Mouse (Mus musculus) embryonic facial prominence, embryonic 10.5 days (tissue): ENCODE measurements at regions not wholly inside any gene's neighbourhood (a gene's known extent, or its start where the extent isn't known, plus 50 kb on each side); places are given as distances from the start of the nearest gene placed in this dataset.

Source experiments
- DNase-seq: peaks from one replicate; pipeline ENCODE4 v3.0.0-alpha.2; 2017; ENCODE audit warnings: low spot score
- H3K27ac ChIP-seq: fragments of 300-500 bp; sonication (generic); replicated peaks from 2 replicates; pipeline ENCODE4 v1.5.1; 2016; ENCODE audit warnings: mild to moderate bottlenecking
- H3K27me3 ChIP-seq: fragments of 300-500 bp; sonication (generic); replicated peaks from 2 replicates; pipeline ENCODE4 v1.6.1; 2016; ENCODE audit warnings: low read depth, mild to moderate bottlenecking; ENCODE audit not compliant: poor library complexity, severe bottlenecking
- H3K36me3 ChIP-seq: fragments of 300-500 bp; sonication (generic); replicated peaks from 2 replicates; pipeline ENCODE4 v1.6.1; 2016; ENCODE audit warnings: mild to moderate bottlenecking, moderate library complexity
- H3K4me1 ChIP-seq: fragments of 300-500 bp; sonication (generic); 2 replicates; pipeline ENCODE4 v1.6.1; 2016
- H3K4me3 ChIP-seq: fragments of 300-500 bp; sonication (generic); 2 replicates; pipeline ENCODE4 v1.5.1; 2016; ENCODE audit warnings: mild to moderate bottlenecking, moderate library complexity
- H3K9me3 ChIP-seq: fragments of 300-500 bp; sonication (generic); 2 replicates; pipeline ENCODE4 v1.6.1; 2016; ENCODE audit warnings: mild to moderate bottlenecking
- WGBS: fragments of 180-500 bp; shearing (Covaris S2); methylation state at CpG from one replicate; pipeline ENCODE4 v1.1.7; 2016; 5-methylcytosine and 5-hydroxymethylcytosine counted together

GRCm38 (mm10) chr14:25011926-25012325 lies 447.1 kb upstream of the Zmiz1 start:
- Histone ChIP-seq H3K9me3 (no peaks in the 10 kb centered on the region), H3K36me3 (no peaks in the 10 kb centered on the region), H3K4me1 (peaks cover 32% of the 10 kb centered on the region), H3K4me3 (no peak overlapping the region), H3K27ac (0 out of 2 replicates have a peak overlapping the region, but pooled peaks have one; percentile 36), H3K27me3 (no peaks in the 10 kb centered on the region)
- DNase-seq: no peak
- 69% methylated on average over 3 of the region's 3 CpGs for WGBS

- Histone ChIP-seq H3K36me3 (no peaks in the 10 kb centered on the region), H3K4me1 (peaks cover 47% of the 10 kb centered on the region), H3K9me3 (no peaks in the 10 kb centered on the region), H3K4me3 (0 out of 2 replicates have a peak overlapping the region, but pooled peaks have one; percentile 32), H3K27me3 (no peaks in the 10 kb centered on the region), H3K27ac (peak overlapping the region; percentile 84)
- 2% methylated on average over 8 of the region's 8 CpGs for WGBS
- peak; percentile 65 for DNase-seq
These were observed 443.4 kb upstream of the Zmiz1 start for GRCm38 (mm10) chr14:25015288-25016238.

GRCm38 (mm10) chr14:25017860-25018259 lies 441.1 kb upstream of the Zmiz1 start:
- no peaks in the 10 kb centered on the region for H3K36me3 ChIP-seq
- H3K4me3 ChIP-seq: no peak overlapping the region
- WGBS: 71% methylated on average over 5 of the region's 5 CpGs
- H3K4me1 ChIP-seq: peaks cover 50% of the 10 kb centered on the region
- peak; percentile 31 for DNase-seq
- no peaks in the 10 kb centered on the region for H3K27me3 ChIP-seq
- H3K9me3 ChIP-seq: no peaks in the 10 kb centered on the region
- peak overlapping the region; percentile 84 for H3K27ac ChIP-seq

- no peak for DNase-seq
- peaks cover 65% of the 10 kb centered on the region for H3K4me1 ChIP-seq
- H3K27ac ChIP-seq: peak overlapping the region; percentile 52; the same call in 1 of the 2 replicates
- H3K36me3 ChIP-seq: no peaks in the 10 kb centered on the region
- no peaks in the 10 kb centered on the region for H3K9me3 ChIP-seq
- no peak overlapping the region for H3K4me3 ChIP-seq
- H3K27me3 ChIP-seq: no peaks in the 10 kb centered on the region
- 75% methylated on average over 4 of the region's 4 CpGs for WGBS
These were observed 439.6 kb upstream of the Zmiz1 start for GRCm38 (mm10) chr14:25019306-25019905.

- Histone ChIP-seq H3K4me1 (peaks cover 39% of the 10 kb centered on the region), H3K27ac (peak overlapping the region; percentile 71), H3K36me3 (no peaks in the 10 kb centered on the region), H3K4me3 (no peak overlapping the region), H3K27me3 (0 out of 2 replicates have a peak, but pooled peaks cover 1% of the 10 kb centered on the region), H3K9me3 (0 out of 2 replicates have a peak, but pooled peaks cover 3% of the 10 kb centered on the region)
- peak; percentile 32 for DNase-seq
- WGBS: 59% methylated on average over 15 of the region's 15 CpGs
These were observed 436.3 kb upstream of the Zmiz1 start for GRCm38 (mm10) chr14:25022523-25023269.

- WGBS: 51% methylated on average over 6 of the region's 6 CpGs
- Histone ChIP-seq H3K4me1 (peaks cover 39% of the 10 kb centered on the region), H3K27me3 (0 out of 2 replicates have a peak, but pooled peaks cover 4% of the 10 kb centered on the region), H3K9me3 (0 out of 2 replicates have a peak, but pooled peaks cover 3% of the 10 kb centered on the region), H3K27ac (peak overlapping the region; percentile 71), H3K4me3 (no peak overlapping the region), H3K36me3 (no peaks in the 10 kb centered on the region)
- DNase-seq: peak; percentile 42
These were observed 435.6 kb upstream of the Zmiz1 start for GRCm38 (mm10) chr14:25023270-25023800.

- H3K36me3 ChIP-seq: no peaks in the 10 kb centered on the region
- H3K4me3 ChIP-seq: no peak overlapping the region
- no peak overlapping the region for H3K27ac ChIP-seq
- 0 out of 2 replicates have a peak, but pooled peaks cover 4% of the 10 kb centered on the region for H3K27me3 ChIP-seq
- DNase-seq: no peak
- 91% methylated on average over 6 of the region's 6 CpGs for WGBS
- H3K4me1 ChIP-seq: peaks cover 29% of the 10 kb centered on the region
- H3K9me3 ChIP-seq: 0 out of 2 replicates have a peak, but pooled peaks cover 3% of the 10 kb centered on the region
These were observed 433.9 kb upstream of the Zmiz1 start for GRCm38 (mm10) chr14:25025074-25025473.

- Histone ChIP-seq H3K27ac (0 out of 2 replicates have a peak overlapping the region, but pooled peaks have one; percentile 20), H3K27me3 (0 out of 2 replicates have a peak, but pooled peaks cover 4% of the 10 kb centered on the region), H3K4me3 (no peak overlapping the region), H3K9me3 (0 out of 2 replicates have a peak, but pooled peaks cover 3% of the 10 kb centered on the region), H3K36me3 (no peaks in the 10 kb centered on the region), H3K4me1 (peaks cover 28% of the 10 kb centered on the region)
- DNase-seq: no peak
- 95% methylated on average over 3 of the region's 3 CpGs for WGBS
These were observed 431.9 kb upstream of the Zmiz1 start for GRCm38 (mm10) chr14:25027076-25027475.

GRCm38 (mm10) chr14:25027842-25028241 lies 431.1 kb upstream of the Zmiz1 start:
- DNase-seq: no peak
- WGBS: 79% methylated on average over 1 of the region's 1 CpGs
- Histone ChIP-seq H3K27me3 (0 out of 2 replicates have a peak, but pooled peaks cover 4% of the 10 kb centered on the region), H3K4me1 (peaks cover 28% of the 10 kb centered on the region), H3K36me3 (no peaks in the 10 kb centered on the region), H3K9me3 (0 out of 2 replicates have a peak, but pooled peaks cover 3% of the 10 kb centered on the region), H3K4me3 (no peak overlapping the region), H3K27ac (no peak overlapping the region)

- Histone ChIP-seq H3K9me3 (0 out of 2 replicates have a peak, but pooled peaks cover 3% of the 10 kb centered on the region), H3K4me3 (no peak overlapping the region), H3K36me3 (no peaks in the 10 kb centered on the region), H3K4me1 (peaks cover 13% of the 10 kb centered on the region; the same call in 1 of the 2 replicates), H3K27ac (peak overlapping the region; percentile 3; the same call in 1 of the 2 replicates), H3K27me3 (0 out of 2 replicates have a peak, but pooled peaks cover 4% of the 10 kb centered on the region)
- 82% methylated on average over 6 of the region's 6 CpGs for WGBS
- DNase-seq: no peak
These were observed 428.1 kb upstream of the Zmiz1 start for GRCm38 (mm10) chr14:25030881-25031280.

GRCm38 (mm10) chr14:25031756-25032680 lies 427.0 kb upstream of the Zmiz1 start:
- Histone ChIP-seq H3K4me3 (no peak overlapping the region), H3K27ac (peak overlapping the region; percentile 63)
- 81% methylated on average over 12 of the region's 12 CpGs for WGBS

More at GRCm38 (mm10) chr14:25031756-25032680, 427.0 kb upstream of the Zmiz1 start:
- DNase-seq: no peak
- no peaks in the 10 kb centered on the region for H3K9me3 ChIP-seq
- peaks cover 13% of the 10 kb centered on the region; the same call in 1 of the 2 replicates for H3K4me1 ChIP-seq
- no peaks in the 10 kb centered on the region for H3K36me3 ChIP-seq
- 0 out of 2 replicates have a peak, but pooled peaks cover 4% of the 10 kb centered on the region for H3K27me3 ChIP-seq
